Mouse (Mus musculus) cerebellum, adult 11-12 months (tissue): Measurements from ENCODE around the gene 1700011L22Rik.

ENCODE experiments used
- DNase-seq: peaks from one replicate; pipeline ENCODE4 v3.0.0; 2022

1700011L22Rik gene

DNA sequence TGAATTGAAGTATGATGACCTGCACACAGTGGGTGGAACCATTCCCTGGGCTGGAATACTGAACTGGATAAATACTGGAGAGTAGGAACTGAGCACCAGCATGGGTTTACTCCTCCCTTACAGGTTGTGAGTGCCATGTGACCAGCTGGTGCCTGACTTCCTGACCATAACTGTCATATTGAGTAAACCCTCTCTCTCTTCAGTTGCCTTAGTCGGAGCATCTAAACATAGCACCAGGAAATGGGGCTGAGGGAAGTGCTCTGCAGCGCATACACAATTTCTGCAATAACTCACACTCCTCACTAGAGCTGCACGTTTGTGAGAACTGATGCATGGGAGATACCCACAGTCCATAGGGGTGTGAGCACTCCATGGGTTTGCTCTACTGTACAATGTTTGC is 9.1 kb downstream of the 1700011L22Rik start:
- no peak for DNase-seq

- no peak for DNase-seq
Measured at GRCm38 (mm10) chr8:79229266-79229888, 19.0 kb downstream of the 1700011L22Rik start.

GRCm38 (mm10) chr8:79227916-79228315 is 20.5 kb downstream of the 1700011L22Rik start:
- DNase-seq, result no peak

GRCm38 (mm10) chr8:79227194-79227593 is 21.2 kb downstream of the 1700011L22Rik start:
- DNase-seq, result no peak

DNA sequence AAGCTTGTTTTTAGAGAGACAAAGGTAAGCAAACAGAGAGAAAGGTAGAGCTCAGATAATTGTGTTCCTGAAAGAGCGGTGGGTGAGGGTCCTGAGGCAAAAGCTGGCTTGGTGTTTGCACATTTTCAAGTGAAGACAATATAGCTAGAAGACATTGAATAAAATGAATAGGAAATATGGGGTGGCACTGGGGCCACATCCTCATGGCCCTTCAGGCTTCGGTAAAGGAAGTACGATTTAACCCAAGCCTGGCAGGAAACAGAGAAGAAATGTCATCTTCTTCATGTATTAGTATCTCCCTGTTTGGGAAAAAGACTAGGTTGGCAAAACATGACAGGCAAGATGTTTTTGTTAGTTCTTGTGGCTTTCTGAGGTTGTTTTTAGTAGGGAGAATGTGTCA is 22.3 kb downstream of the 1700011L22Rik start:
- no peak for DNase-seq

GRCm38 (mm10) chr8:79225586-79225985 is 22.8 kb downstream of the 1700011L22Rik start:
- DNase-seq, result no peak

GRCm38 (mm10) chr8:79224363-79224762 is 24.0 kb downstream of the 1700011L22Rik start:
- DNase-seq, result no peak

DNA sequence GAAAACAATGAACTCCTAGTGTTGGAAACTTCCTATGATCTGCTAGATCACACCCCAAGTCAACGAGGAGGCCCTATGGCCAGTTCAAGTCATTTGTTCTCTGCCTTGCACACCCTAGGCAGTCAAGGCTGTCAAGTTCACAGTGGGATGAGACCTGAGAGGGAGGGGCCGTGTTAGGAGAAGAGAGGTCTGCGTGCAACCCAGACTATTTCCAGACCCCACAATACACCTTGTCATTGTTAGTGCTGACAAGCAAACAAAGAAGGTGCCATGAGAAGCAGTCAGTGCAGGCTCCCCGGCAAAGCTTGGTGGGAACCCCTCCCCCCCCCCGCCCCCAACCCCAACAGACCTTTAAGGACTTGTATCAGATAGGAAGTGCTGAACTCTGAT is 25.6 kb downstream of the 1700011L22Rik start:
- DNase-seq, result no peak

- DNase-seq, result peak; percentile 75
Measured at GRCm38 (mm10) chr8:79222106-79222751, 26.1 kb downstream of the 1700011L22Rik start.

DNA sequence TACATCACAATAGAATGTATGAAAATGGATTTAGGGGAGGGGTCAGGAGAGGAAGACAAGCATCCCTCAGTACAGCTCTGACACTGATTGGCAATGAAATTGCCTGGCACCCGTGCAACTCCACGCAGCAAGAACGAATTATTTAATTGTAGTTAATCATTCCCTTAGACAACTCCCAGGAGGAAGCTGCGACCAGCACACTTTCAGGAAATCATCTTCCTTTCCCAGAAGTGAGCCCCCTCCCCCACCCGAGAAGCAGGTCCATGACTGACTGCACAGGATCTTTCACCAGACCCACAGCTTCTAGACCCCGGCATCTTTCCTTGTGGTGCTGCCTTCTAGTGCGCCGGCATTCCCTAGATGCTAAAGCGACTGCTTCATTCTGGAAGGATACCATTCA is 36.7 kb downstream of the 1700011L22Rik start:
- no peak for DNase-seq

DNA sequence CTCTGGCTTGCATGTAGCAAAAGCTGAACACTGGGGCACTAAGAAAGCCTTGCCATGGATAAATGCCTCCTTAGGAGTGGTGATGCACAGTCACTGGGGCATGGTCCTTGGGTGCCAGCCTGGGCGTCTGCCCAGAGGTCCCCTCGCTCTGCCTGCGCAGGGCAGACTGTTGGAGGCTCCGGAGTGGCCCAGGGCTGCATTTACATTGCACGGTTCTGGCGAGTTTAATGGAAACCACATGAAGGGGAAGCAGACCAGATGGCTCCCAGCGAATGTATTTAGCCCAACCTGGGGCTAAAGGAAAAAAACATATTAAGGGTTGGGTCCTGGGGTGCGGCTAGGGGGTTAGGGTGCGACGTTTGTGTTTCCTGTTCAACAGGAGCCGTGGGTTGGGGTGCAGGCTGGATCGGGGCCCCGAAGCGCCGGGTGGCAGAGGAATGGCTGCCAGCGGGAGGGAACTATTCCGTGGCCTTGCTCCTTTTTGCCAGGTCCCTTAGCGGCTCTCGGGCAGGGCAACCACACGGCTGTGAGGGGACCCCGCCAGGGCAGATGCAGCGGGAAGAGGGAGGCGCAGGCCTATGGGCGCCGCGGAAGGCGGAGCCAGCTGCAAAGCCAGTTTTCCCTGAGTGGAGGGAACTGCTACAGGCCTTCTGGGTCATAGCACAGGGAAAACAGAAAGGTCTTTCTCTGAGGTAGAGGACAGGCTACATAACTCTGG is 38.6 kb downstream of the 1700011L22Rik start:
- DNase-seq, result peak; percentile 72

- peak; percentile 80 for DNase-seq
Measured at GRCm38 (mm10) chr8:79208691-79209640, 39.4 kb downstream of the 1700011L22Rik start.

DNA sequence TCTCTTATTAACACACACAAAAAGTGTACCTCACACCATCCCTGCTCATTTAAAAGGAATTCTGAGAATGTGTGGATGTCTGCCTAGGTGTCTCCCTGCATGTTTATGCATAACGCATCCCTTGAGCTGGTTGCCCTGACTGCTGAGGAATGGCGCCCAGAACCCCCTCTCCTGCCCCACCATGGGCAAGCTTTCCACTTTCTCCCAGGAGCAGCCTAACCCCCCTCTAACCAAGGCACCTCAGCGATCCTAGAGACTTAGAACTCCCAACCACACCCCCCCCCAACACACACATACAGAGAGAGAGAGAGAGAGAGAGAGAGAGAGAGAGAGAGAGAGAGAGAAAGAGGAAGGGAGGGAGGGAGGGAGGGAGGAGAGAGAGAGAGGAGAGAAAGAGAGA is 40.2 kb downstream of the 1700011L22Rik start:
- no peak for DNase-seq

DNA sequence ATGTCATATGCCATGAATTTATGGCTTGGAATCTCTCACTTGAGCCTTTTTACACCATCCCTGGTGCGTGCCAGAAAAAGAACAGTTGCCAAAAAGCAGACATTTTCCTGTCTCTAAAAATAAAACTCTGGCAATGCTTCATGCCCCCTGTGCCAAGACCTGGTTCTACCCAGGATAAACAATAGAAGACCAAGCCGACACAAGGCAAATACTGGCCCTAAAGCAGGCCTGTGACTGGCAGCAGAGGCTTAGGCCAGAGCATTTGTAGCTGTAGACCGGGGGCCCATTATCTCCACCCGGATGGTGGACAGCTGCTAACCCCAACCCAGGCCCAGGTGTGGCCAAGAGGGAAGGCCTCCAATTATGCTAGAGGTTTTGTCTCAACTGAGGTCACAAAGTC is 41.5 kb downstream of the 1700011L22Rik start:
- DNase-seq, result peak; percentile 91

GRCm38 (mm10) chr8:79201446-79202147 is 46.8 kb downstream of the 1700011L22Rik start:
- peak; percentile 18 for DNase-seq

- no peak for DNase-seq
Measured at GRCm38 (mm10) chr8:79198675-79199074, 49.7 kb downstream of the 1700011L22Rik start.

DNA sequence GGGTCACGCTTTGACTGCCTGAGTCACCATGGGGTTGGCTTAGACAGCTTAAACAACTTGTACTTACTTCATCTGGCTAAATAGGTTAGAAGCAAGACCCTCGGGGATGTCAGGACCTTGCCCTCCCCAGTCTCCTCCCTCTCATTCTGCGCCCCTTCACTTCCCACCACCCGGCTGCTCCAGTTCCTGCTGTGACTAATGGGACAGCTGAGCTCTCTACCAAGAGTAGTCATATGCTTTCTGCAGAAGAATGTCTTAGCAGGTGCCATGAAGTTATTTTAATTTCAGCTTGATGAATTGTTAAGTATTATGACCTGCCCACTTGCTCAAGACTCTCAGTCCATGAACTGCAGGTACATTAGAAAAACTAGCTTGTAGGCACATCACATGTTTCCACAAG is 51.9 kb downstream of the 1700011L22Rik start:
- no peak for DNase-seq

GRCm38 (mm10) chr8:79190071-79190470 is 58.3 kb downstream of the 1700011L22Rik start:
- DNase-seq, result no peak

DNA sequence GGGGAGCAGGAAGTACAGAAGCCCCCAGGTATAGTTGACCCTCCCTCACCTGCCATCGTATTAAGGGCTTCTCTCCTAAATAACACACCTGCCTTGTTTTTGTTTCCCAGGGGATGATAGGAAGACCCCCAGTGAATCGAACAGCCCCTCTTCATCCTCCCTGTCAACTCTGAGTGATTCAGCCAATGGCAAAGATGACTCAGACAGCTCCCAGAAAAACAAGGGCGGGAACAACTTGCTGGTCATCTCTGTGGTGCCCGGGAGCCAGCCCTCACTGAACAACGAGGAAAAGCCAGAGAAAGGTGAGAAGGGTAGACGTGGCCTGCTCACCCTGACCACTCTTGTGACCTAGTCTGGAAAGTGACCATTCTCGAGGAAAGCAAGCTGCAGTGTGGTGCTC is 62.9 kb downstream of the 1700011L22Rik start:
- no peak for DNase-seq

DNA sequence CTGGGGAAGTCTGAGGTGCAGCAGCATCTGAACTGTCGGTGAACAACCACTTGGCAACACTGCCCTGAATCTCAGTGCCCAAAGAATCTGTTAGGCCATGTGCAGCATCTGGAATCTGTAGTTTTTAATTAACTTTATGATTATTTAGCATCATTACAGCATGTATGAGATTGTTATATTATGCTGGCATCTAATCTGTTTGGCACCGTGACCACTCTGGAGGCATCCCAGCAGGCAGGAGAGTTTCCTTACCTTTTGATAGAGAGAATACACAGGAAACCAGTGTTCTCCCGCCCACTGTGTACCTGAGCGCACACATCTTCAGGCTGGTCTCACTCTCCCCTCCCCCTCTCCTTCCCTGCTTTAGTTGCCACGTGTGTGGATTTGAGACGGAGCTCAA is 68.7 kb downstream of the 1700011L22Rik start:
- no peak for DNase-seq

DNA sequence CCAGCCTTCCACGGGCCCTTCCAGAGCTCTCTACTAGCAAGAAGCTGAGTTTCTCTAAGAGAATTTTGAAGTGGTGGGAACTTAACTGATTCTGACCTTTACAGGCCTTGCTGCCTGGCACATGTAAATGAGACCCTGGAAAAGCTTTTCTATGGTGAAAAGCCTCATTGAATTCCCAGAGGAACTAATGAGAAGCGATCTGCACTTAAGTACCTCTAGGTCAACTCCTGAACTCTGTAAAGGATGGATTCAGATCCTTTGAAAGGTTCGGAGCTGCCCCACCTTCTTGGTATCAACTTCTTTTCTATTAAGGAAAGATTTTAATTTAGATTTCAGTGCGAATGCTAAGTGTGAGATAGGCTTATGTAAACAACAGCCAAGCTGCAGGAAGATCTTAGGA is 72.4 kb downstream of the 1700011L22Rik start:
- no peak for DNase-seq

DNA sequence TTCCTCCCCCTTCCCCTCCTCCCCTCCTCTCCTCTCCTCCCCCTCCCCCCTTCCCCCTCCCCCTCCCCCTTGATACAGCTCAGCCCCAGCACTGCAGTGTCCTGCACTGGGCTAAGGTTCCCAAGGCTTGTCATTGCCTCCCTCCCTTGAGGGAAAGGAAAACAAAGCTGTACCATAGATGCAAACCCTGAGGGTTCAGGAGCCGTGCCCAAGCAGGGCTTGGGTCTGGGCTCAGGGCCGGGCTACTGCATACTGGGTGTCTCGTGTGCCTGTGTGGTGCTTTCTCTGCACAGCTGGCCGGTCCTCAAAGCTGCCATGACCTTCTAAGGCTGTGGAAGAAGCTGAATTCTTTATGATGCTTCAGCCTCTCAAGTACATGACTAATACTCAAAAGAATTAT is 74.8 kb downstream of the 1700011L22Rik start:
- no peak for DNase-seq
